Mouse (Mus musculus): ENCODE data around the gene Gipc3. TPM values are rescaled to one million over a fixed set of nuclear protein-coding genes. Genes with fewer than 3 reads are reported as not detected.
A peak's percentile ranks its signal among the peaks of the same experiment; 100 is the strongest.

Gene Gipc3
- polyA plus RNA-seq (2015; fragmentation: Nextera tagmentation; extraction: Ambion mirVana) = 0.07 and 0.13 TPM in 2 replicates

DNA sequence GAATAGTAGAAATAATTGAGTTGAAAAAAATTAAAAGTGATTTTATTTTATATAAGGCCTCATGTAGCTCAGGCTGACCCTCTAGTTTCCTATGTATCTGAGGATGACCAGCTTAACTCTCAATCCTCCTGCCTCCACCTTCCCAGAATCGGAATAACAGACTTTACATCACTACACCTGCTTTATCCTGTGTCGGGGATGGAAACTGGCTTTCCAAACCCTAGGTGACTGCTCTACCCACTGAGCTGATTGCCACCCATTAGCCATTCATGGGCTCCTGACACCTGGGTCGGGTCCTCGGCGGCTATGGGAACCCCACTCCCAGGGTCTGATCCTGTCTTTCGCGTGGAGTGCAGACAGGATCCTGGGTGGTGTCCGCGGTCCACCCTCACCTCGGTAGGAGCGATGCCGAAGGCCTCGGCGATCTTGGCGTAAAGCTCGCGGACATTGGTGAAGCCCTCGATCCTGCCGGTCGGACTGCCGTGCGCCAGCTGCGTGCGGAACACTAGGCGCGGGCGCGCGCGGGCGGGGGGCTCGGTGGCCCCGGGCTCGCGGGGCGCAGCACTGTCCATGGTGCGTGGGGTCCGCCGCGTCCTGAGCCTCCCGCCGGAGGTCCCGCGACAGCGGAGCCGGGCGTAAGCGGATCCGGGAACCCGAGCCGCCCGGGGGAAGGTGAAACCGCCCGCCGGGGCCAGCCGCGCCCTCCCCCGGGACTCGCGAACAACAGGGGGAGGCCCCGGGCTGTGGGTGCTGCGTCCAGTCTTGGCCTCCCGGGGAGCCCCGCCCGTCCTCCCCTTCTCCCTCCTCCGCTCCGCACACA lies at the start of gene Gipc3:
Gipc3 (minus strand) TSS at position 581 of the 820 bp plus-strand sequence.
- ATAC-seq (replicated peaks; ENCODE audit: low FRiP score, low read depth) (no peak), DNase-seq (ENCODE audit: low spot score) (no peak)
- peak within 1 kb of the TSS; percentile 74 for H3K4me2 ChIP-seq (ENCODE audit: low read length)
- H3K27ac ChIP-seq = no peak within 1 kb of the TSS
- 0 out of 2 replicates have a peak, but pooled peaks cover 4% of the 10 kb centered on the region for H3K4me1 ChIP-seq (replicated peaks; ENCODE audit: insufficient read depth, low read length)
- H3K36me3 ChIP-seq (ENCODE audit: insufficient read depth, low read length) = no peaks in the 10 kb centered on the region
- TF ChIP-seq CTCF (IDR thresholded peaks at IDR 0.05; ENCODE audit: low read depth) = no peak
- H3K9me3 ChIP-seq (replicated peaks; ENCODE audit: low read length) = no peaks in the 10 kb centered on the region
- H3K27me3 ChIP-seq (ENCODE audit: insufficient read depth, low read length) = 0 out of 2 replicates have a peak, but pooled peaks cover 18% of the 10 kb centered on the region
- 4% methylated on average over 56 of the region's 67 CpGs for WGBS
- peak within 1 kb of the TSS; percentile 49 for H3K9ac ChIP-seq (ENCODE audit: low read depth, low read length)
- peak within 1 kb of the TSS; percentile 37 for H3K4me3 ChIP-seq (replicated peaks; ENCODE audit: low read depth, low read length)

DNA sequence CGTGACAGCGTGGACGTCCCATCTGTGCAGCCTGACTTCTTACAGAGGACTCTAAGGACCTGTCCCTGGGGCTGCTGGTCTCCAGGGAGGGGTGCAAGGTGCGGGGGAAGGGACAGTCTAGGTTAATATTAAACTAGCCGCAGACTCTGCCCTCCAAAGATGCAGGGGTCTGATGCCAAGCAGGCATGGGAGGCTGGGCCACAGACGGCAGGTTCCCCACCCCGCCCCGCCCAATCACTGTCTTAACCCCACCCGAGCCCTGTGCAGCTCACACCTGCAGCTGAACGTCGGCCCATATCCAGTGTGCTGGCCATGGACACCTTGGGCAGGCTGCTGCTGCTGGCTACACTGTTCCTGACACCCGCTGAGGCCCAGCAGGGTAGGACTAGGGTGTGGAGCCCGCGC lies 49.7 kb upstream of the Gipc3 start, which contains the start of gene Smim24:
Smim24 (plus strand) TSS at position 271 of the 405 bp plus-strand sequence.
- Histone ChIP-seq H3K4me1 (replicated peaks; ENCODE audit: insufficient read depth, low read length) (peaks cover 16% of the 10 kb centered on the region), H3K27me3 (ENCODE audit: insufficient read depth, low read length) (no peaks in the 10 kb centered on the region), H3K36me3 (ENCODE audit: insufficient read depth, low read length) (peaks cover 5% of the 10 kb centered on the region; the same call in 1 of the 2 replicates), H3K4me3 (replicated peaks; ENCODE audit: low read depth, low read length) (peak within 1 kb of the TSS; percentile 21), H3K9me3 (replicated peaks; ENCODE audit: low read length) (no peaks in the 10 kb centered on the region), H3K27ac (peak within 1 kb of the TSS; percentile 72), H3K4me2 (ENCODE audit: low read length) (peak within 1 kb of the TSS; percentile 64), H3K9ac (ENCODE audit: low read depth, low read length) (peak within 1 kb of the TSS; percentile 42)
- TF ChIP-seq CTCF (IDR thresholded peaks at IDR 0.05; ENCODE audit: low read depth) = no peak
- 54% methylated on average over 14 of the region's 14 CpGs for WGBS
- no peak for DNase-seq (ENCODE audit: low spot score)
- ATAC-seq (replicated peaks; ENCODE audit: low FRiP score, low read depth) = peak; percentile 60

DNA sequence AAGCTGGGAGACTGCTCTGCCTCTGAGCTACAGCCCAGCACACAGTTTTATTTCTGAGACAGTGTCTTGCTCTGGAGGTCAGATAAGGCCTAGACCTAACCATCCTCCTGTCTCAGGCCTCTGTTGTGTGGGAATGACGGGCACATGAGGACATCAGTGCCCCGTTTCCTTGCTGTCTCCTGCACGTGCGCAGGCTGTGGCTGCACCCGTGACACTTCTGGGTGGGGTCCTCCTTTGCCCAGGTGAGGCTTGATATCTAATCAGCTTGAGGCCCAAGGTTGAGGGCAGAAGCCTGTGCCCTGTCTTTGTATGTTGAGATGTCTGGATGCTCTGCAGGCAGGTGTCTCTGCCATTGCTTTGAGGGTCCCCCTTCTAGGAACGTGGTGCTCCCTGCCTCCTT lies 49.2 kb upstream of the Gipc3 start:
- no peak for TF ChIP-seq CTCF (IDR thresholded peaks at IDR 0.05; ENCODE audit: low read depth)
- H3K9ac ChIP-seq (ENCODE audit: low read depth, low read length) = no peak overlapping the region
- H3K36me3 ChIP-seq (ENCODE audit: insufficient read depth, low read length) = peaks cover 10% of the 10 kb centered on the region; the same call in 1 of the 2 replicates
- ATAC-seq (replicated peaks; ENCODE audit: low FRiP score, low read depth) (no peak), DNase-seq (ENCODE audit: low spot score) (no peak)
- peaks cover 16% of the 10 kb centered on the region for H3K4me1 ChIP-seq (replicated peaks; ENCODE audit: insufficient read depth, low read length)
- H3K27me3 ChIP-seq (ENCODE audit: insufficient read depth, low read length) = no peaks in the 10 kb centered on the region
- no peaks in the 10 kb centered on the region for H3K9me3 ChIP-seq (replicated peaks; ENCODE audit: low read length)
- no peak overlapping the region for H3K4me2 ChIP-seq (ENCODE audit: low read length)
- H3K4me3 ChIP-seq (replicated peaks; ENCODE audit: low read depth, low read length) = no peak overlapping the region
- H3K27ac ChIP-seq = no peak overlapping the region
- 81% methylated on average over 6 of the region's 6 CpGs for WGBS

DNA sequence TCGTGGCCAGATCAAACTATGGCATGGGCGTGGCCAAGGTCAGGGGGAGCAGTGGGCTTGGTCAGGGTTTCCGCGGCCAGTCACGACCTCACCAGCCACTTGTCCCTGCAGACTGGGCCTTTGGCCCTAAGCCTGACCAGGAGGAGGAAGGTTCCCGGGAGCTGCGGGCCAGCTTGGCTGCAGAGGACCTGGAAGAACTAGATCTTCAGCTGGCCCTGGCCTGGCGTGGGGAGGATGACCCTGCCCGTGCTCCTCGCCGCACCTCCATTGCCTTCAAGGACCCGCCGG lies 47.6 kb upstream of the Gipc3 start:
- no peak overlapping the region for H3K9ac ChIP-seq (ENCODE audit: low read depth, low read length)
- peaks cover 20% of the 10 kb centered on the region; the same call in 1 of the 2 replicates for H3K36me3 ChIP-seq (ENCODE audit: insufficient read depth, low read length)
- DNase-seq (ENCODE audit: low spot score) (no peak), ATAC-seq (replicated peaks; ENCODE audit: low FRiP score, low read depth) (no peak)
- peaks cover 20% of the 10 kb centered on the region for H3K4me1 ChIP-seq (replicated peaks; ENCODE audit: insufficient read depth, low read length)
- H3K4me3 ChIP-seq (replicated peaks; ENCODE audit: low read depth, low read length) = no peak overlapping the region
- no peaks in the 10 kb centered on the region for H3K27me3 ChIP-seq (ENCODE audit: insufficient read depth, low read length)
- no peak overlapping the region for H3K27ac ChIP-seq
- TF ChIP-seq CTCF (IDR thresholded peaks at IDR 0.05; ENCODE audit: low read depth) = no peak
- H3K4me2 ChIP-seq (ENCODE audit: low read length) = no peak overlapping the region
- no peaks in the 10 kb centered on the region for H3K9me3 ChIP-seq (replicated peaks; ENCODE audit: low read length)
- 88% methylated on average over 13 of the region's 13 CpGs for WGBS

DNA sequence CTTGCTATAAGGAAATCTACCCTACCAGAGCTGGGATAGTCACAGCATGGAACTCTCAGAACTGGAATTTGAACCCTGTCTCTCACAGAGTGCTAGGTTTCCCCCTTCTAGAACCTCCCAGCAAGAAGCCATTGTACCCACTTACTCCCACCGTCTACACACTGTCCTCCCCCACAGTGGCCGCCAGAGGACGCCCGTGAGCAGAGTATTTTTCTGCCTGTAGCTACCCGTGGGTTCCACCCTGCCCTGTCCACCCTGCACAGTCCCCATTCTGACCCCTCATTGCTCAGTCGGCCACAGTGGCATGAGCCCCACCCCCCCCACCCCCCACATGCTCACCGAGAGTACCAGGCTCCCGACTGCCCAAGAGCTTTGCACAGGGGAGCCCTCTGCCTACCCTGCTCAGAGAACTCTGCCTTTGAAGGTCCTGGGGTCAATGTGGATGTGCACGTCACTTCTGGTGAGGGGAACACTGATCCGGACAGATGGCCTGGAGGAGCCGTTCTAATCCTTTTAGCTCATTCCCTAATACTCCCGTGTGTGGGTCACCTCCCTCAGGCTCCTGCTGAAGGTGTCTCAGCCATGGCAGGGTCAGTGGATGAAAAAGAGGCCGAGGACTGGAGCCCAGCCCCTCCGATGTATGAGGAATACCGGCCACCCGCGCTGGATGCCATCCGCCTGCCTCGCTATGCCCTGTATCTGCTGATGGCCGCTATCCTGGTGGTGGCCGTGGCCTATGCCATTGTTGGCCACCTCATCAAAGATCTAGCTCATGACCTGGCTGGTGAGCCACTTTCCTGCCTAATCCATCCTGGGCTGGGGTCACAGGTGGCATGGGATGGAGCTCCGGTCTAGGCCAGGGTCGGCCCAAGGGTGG lies 47.0 kb upstream of the Gipc3 start:
- peak; percentile 73 for DNase-seq (ENCODE audit: low spot score)
- Histone ChIP-seq H3K27ac (0 out of 2 replicates have a peak overlapping the region, but pooled peaks have one; percentile 6), H3K4me1 (replicated peaks; ENCODE audit: insufficient read depth, low read length) (peaks cover 26% of the 10 kb centered on the region), H3K9ac (ENCODE audit: low read depth, low read length) (no peak overlapping the region), H3K27me3 (ENCODE audit: insufficient read depth, low read length) (no peaks in the 10 kb centered on the region), H3K36me3 (ENCODE audit: insufficient read depth, low read length) (peaks cover 20% of the 10 kb centered on the region; the same call in 1 of the 2 replicates), H3K9me3 (replicated peaks; ENCODE audit: low read length) (no peaks in the 10 kb centered on the region), H3K4me2 (ENCODE audit: low read length) (no peak overlapping the region), H3K4me3 (replicated peaks; ENCODE audit: low read depth, low read length) (no peak overlapping the region)
- peak; percentile 89 for TF ChIP-seq CTCF (IDR thresholded peaks at IDR 0.05; ENCODE audit: low read depth)
- WGBS = 55% methylated on average over 23 of the region's 23 CpGs
- ATAC-seq (replicated peaks; ENCODE audit: low FRiP score, low read depth) = 0 out of 2 replicates have a peak, but pooled peaks have one; percentile 26

DNA sequence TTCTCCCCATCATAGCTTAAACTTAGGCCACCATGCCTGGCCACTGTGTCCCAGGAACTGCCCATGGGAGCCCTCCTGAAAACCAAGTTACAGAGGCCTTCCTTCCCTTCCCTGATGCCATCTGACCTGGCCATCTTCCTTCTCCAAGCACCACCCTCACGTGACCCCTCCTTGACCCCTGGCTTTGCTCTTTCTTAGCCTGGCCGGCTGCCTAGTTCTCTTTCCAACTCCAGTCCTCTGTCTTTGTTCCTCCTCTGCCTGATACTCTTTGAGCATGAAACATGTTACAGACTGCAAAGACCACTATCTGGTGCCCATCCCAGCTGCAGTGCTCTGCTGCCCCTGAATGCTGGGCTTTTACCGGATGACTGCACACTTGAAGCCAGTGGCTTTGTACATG lies 46.3 kb upstream of the Gipc3 start:
- no peak for TF ChIP-seq CTCF (IDR thresholded peaks at IDR 0.05; ENCODE audit: low read depth)
- Histone ChIP-seq H3K27ac (0 out of 2 replicates have a peak overlapping the region, but pooled peaks have one; percentile 6), H3K4me2 (ENCODE audit: low read length) (no peak overlapping the region), H3K9me3 (replicated peaks; ENCODE audit: low read length) (no peaks in the 10 kb centered on the region), H3K4me1 (replicated peaks; ENCODE audit: insufficient read depth, low read length) (peaks cover 28% of the 10 kb centered on the region), H3K27me3 (ENCODE audit: insufficient read depth, low read length) (no peaks in the 10 kb centered on the region), H3K36me3 (ENCODE audit: insufficient read depth, low read length) (peaks cover 20% of the 10 kb centered on the region; the same call in 1 of the 2 replicates), H3K9ac (ENCODE audit: low read depth, low read length) (0 out of 2 replicates have a peak overlapping the region, but pooled peaks have one; percentile 18), H3K4me3 (replicated peaks; ENCODE audit: low read depth, low read length) (no peak overlapping the region)
- DNase-seq (ENCODE audit: low spot score) (no peak), ATAC-seq (replicated peaks; ENCODE audit: low FRiP score, low read depth) (no peak)
- WGBS = 43% methylated on average over 3 of the region's 3 CpGs
